Mouse (Mus musculus) liver, postnatal 0 days (tissue): ENCODE data around the gene Tmem95. TPM values are rescaled to one million over a fixed set of nuclear protein-coding genes. Genes with fewer than 3 reads are reported as not detected.
A peak's percentile ranks its signal among the peaks of the same experiment; 100 is the strongest.

Experiments
- ATAC-seq: fragments of 200-750 bp; cut with Nextera tagmentation; 2 replicates; pipeline ENCODE4 v1.8.0; 2017; ENCODE audit warnings: mild to moderate bottlenecking, moderate library complexity
- DNase-seq: peaks from one replicate; pipeline ENCODE4 v3.0.0-alpha.2; 2016
- H3K27ac ChIP-seq: fragments of 300-500 bp; sonication (generic); 2 replicates; pipeline ENCODE4 v1.5.1; 2014; ENCODE audit warnings: antibody characterized with exemption, moderate library complexity, mild to moderate bottlenecking, low read depth
- H3K27me3 ChIP-seq: fragments of 300-500 bp; sonication (generic); 2 replicates; pipeline ENCODE4 v1.6.1; 2014; ENCODE audit warnings: low read length, control low read depth, mixed read lengths; ENCODE audit not compliant: insufficient read depth
- H3K36me3 ChIP-seq: fragments of 300-500 bp; sonication (generic); replicated peaks from 2 replicates; pipeline ENCODE4 v1.6.1; 2014; ENCODE audit warnings: mild to moderate bottlenecking, control low read depth, low read length, moderate library complexity, mixed read lengths; ENCODE audit not compliant: insufficient read depth
- H3K4me1 ChIP-seq: fragments of 300-500 bp; sonication (generic); 2 replicates; pipeline ENCODE4 v1.6.1; 2014; ENCODE audit warnings: antibody characterized with exemption, mild to moderate bottlenecking, control low read depth; ENCODE audit not compliant: insufficient read depth
- H3K4me2 ChIP-seq: fragments of 300-500 bp; sonication (generic); 2 replicates; pipeline ENCODE4 v1.6.1; 2014; ENCODE audit warnings: low read depth, mild to moderate bottlenecking, low read length, moderate library complexity, mixed read lengths
- H3K4me3 ChIP-seq: fragments of 300-500 bp; sonication (generic); 2 replicates; pipeline ENCODE4 v1.5.1; 2014; ENCODE audit warnings: low read depth, low read length
- H3K9ac ChIP-seq: fragments of 300-500 bp; sonication (generic); replicated peaks from 2 replicates; pipeline ENCODE4 v1.6.1; 2014; ENCODE audit warnings: mild to moderate bottlenecking, moderate library complexity
- H3K9me3 ChIP-seq: fragments of 300-500 bp; sonication (generic); 2 replicates; pipeline ENCODE4 v1.6.1; 2016; ENCODE audit warnings: mild to moderate bottlenecking, control low read depth, low read length, mixed read lengths
- CTCF ChIP-seq: sonication (generic); IDR thresholded peaks from 2 replicates; pipeline ENCODE4 v1.5.1; 2016; ENCODE audit warnings: antibody characterized with exemption, low read depth
- EP300 ChIP-seq: IDR thresholded peaks from 2 replicates; pipeline ENCODE4 v1.6.1; 2016; ENCODE audit warnings: antibody characterized with exemption, low read depth, mild to moderate bottlenecking
- WGBS: fragments of 180-500 bp; shearing (Covaris S2); extraction: QIAGEN DNeasy Blood & Tissue Kit; methylation state at CpG from one replicate; pipeline ENCODE4 v1.1.7; 2014; ENCODE audit not compliant: insufficient replicate concordance; 5-methylcytosine and 5-hydroxymethylcytosine counted together
- polyA plus RNA-seq: library from polyadenylated mRNA; unstranded; fragments of >200 nt; fragmentation: Nextera tagmentation; extraction: Ambion mirVana; gene quantifications from 2 replicates; pipeline ENCODE4 v1.2.1, GENCODE M21; 2015

The Tmem95 gene
- polyA plus RNA-seq, 1 experiment from 2014 or later, result not detected

- H3K27ac ChIP-seq, result no peak overlapping the region
- peaks cover 37% of the 10 kb centered on the region for H3K36me3 ChIP-seq
Measured at GRCm38 (mm10) chr11:69848021-69848420, 29.8 kb downstream of the Tmem95 start.

GRCm38 (mm10) chr11:69846738-69847688 lies 30.8 kb downstream of the Tmem95 start:
- peak; percentile 32 for ATAC-seq
- Histone ChIP-seq H3K9me3 (no peaks in the 10 kb centered on the region), H3K4me1 (peaks cover 56% of the 10 kb centered on the region), H3K4me2 (peak overlapping the region; percentile 92), H3K27me3 (no peaks in the 10 kb centered on the region), H3K9ac (peak overlapping the region; percentile 92), H3K27ac (peak overlapping the region; percentile 97), H3K36me3 (peaks cover 33% of the 10 kb centered on the region), H3K4me3 (peak overlapping the region; percentile 89)
- 8% methylated on average over 37 of the region's 37 CpGs for WGBS
- TF ChIP-seq CTCF (no peak), EP300 (no peak)
- peak; percentile 66 for DNase-seq

More at GRCm38 (mm10) chr11:69848021-69848420, 29.8 kb downstream of the Tmem95 start:
- WGBS, result 95% methylated on average over 6 of the region's 6 CpGs
- H3K4me3 ChIP-seq, result no peak overlapping the region
- TF ChIP-seq CTCF, result no peak
- no peak for TF ChIP-seq EP300
- peaks cover 61% of the 10 kb centered on the region for H3K4me1 ChIP-seq
- no peaks in the 10 kb centered on the region for H3K9me3 ChIP-seq
- DNase-seq (no peak), ATAC-seq (no peak)
- peak overlapping the region; percentile 92 for H3K4me2 ChIP-seq
- H3K9ac ChIP-seq, result no peak overlapping the region
- no peaks in the 10 kb centered on the region for H3K27me3 ChIP-seq

GRCm38 (mm10) chr11:69846198-69846680 lies 31.6 kb downstream of the Tmem95 start, which contains the start of gene Plscr3:
Plscr3 (plus strand) TSS chr11:69846376.
- Histone ChIP-seq H3K4me2 (peak within 1 kb of the TSS; percentile 92), H3K27ac (peak within 1 kb of the TSS; percentile 97), H3K4me3 (peak within 1 kb of the TSS; percentile 89), H3K36me3 (peaks cover 25% of the 10 kb centered on the region), H3K27me3 (no peaks in the 10 kb centered on the region), H3K9me3 (no peaks in the 10 kb centered on the region), H3K4me1 (peaks cover 51% of the 10 kb centered on the region), H3K9ac (peak within 1 kb of the TSS; percentile 92)
- 0 out of 2 replicates have a peak, but pooled peaks have one; percentile 45 for TF ChIP-seq EP300
- TF ChIP-seq CTCF, result no peak
- ATAC-seq (peak; percentile 92), DNase-seq (peak; percentile 95)
- under 1% methylated on average over 38 of the region's 38 CpGs for WGBS

GRCm38 (mm10) chr11:69838714-69839104 lies 39.1 kb downstream of the Tmem95 start:
- Histone ChIP-seq H3K4me1 (peaks cover 49% of the 10 kb centered on the region), H3K27ac (peak overlapping the region; percentile 93), H3K9ac (peak overlapping the region; percentile 79), H3K4me3 (peak overlapping the region; percentile 71), H3K27me3 (peaks cover 34% of the 10 kb centered on the region), H3K36me3 (0 out of 2 replicates have a peak, but pooled peaks cover 2% of the 10 kb centered on the region), H3K9me3 (no peaks in the 10 kb centered on the region), H3K4me2 (peak overlapping the region; percentile 99)
- no peak for DNase-seq
- 0 out of 2 replicates have a peak, but pooled peaks have one; percentile 4 for ATAC-seq
- WGBS, result under 1% methylated on average over 7 of the region's 7 CpGs
- TF ChIP-seq EP300, result no peak

GRCm38 (mm10) chr11:69837952-69838713 lies 39.7 kb downstream of the Tmem95 start, which contains the start of gene Tmem256:
Tmem256 (plus strand) TSS chr11:69838514.
- Histone ChIP-seq H3K4me2 (peak within 1 kb of the TSS; percentile 99), H3K9ac (peak within 1 kb of the TSS; percentile 79), H3K4me3 (peak within 1 kb of the TSS; percentile 71), H3K4me1 (peaks cover 51% of the 10 kb centered on the region), H3K27ac (peak within 1 kb of the TSS; percentile 93), H3K27me3 (peaks cover 39% of the 10 kb centered on the region), H3K36me3 (0 out of 2 replicates have a peak, but pooled peaks cover 2% of the 10 kb centered on the region), H3K9me3 (no peaks in the 10 kb centered on the region)
- DNase-seq (peak; percentile 95), ATAC-seq (peak; percentile 92)
- under 1% methylated on average over 34 of the region's 34 CpGs for WGBS
- TF ChIP-seq CTCF, result no peak
- peak; percentile 74; the same call in 1 of the 2 replicates for TF ChIP-seq EP300
